Mouse (Mus musculus) T-helper 17 cell (primary cell): ENCODE measurements around the gene Eci3.
"Not testable (repeated sequence)": the region's sequence is repeated elsewhere in the genome, so short reads cannot be mapped to it uniquely, and the experiment has no call there.

Experiments used
- in situ Hi-C, 2 experiments: fragments of 300-600 bp; cut with MboI, MseI; formaldehyde crosslinking; loops; 1 replicate in 1 of 2; 2 replicates in 1 of 2; pipeline ENCODE4 v1.15.1; 2025; ENCODE audit warnings: high pct_unique_total_duplicates in 2 of 2

The Eci3 gene

GRCm38 (mm10) chr13:34963511-34964397 is at the start of gene Eci3:
Eci3 (minus strand) TSS chr13:34963810.
- in situ Hi-C loops, result no loop called here

GRCm38 (mm10) chr13:34995925-34996324 is 32.3 kb upstream of the Eci3 start:
- in situ Hi-C loops, result no loop called here

GRCm38 (mm10) chr13:34993983-34994811 is 30.6 kb upstream of the Eci3 start:
- in situ Hi-C loops, result no loop called here

DNA sequence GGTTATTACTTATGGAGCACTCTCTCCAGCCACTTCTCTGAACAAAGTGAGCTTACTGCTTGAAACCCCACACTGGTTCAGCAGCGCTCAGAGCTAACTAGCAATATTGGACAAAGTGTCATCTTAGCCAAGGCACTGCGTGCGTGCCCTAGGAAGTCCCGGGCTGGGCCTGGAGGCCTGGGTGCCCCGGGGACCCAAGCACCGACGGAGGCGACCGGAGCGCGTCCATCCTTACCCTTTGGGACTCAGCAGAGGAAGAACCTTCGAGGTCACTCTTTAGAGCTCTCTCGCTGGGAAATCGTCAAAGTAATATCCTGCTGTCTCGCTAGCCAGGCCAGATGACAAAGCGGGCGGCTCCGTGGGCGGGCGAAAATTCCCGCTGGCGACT is 30.0 kb upstream of the Eci3 start:
- in situ Hi-C loops, result no loop called here

DNA sequence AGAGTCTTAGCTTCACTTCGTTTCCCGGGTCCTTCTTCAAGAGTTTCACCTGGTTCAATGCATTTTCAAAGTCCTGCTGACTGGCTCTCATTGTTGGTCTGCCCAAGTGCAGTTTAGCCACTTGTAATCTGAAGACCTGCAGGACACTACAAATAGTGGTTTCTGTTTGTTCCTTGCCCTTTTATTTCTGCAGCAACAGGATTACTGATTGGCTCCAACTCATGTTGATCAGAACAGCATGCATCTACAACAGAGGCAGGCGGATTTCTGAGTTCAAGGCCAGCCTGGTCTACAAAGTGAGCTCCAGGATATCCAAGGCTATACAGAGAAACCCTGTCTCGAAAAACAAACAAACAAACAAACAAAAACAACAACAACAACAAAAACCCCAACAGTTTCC is 29.5 kb upstream of the Eci3 start:
- in situ Hi-C loops, result no loop called here

- in situ Hi-C loops, result no loop called here
Measured at GRCm38 (mm10) chr13:34991581-34992273, 28.1 kb upstream of the Eci3 start.

- in situ Hi-C loops, result not testable (repeated sequence)
Measured at GRCm38 (mm10) chr13:34983479-34983878, 19.9 kb upstream of the Eci3 start.

GRCm38 (mm10) chr13:34978635-34979034 is 15.0 kb upstream of the Eci3 start:
- in situ Hi-C loops, result not testable (repeated sequence)

GRCm38 (mm10) chr13:34977410-34977809 is 13.8 kb upstream of the Eci3 start:
- in situ Hi-C loops, result no loop called here

- in situ Hi-C loops, result no loop called here
Measured at GRCm38 (mm10) chr13:34976116-34976515, 12.5 kb upstream of the Eci3 start.

DNA sequence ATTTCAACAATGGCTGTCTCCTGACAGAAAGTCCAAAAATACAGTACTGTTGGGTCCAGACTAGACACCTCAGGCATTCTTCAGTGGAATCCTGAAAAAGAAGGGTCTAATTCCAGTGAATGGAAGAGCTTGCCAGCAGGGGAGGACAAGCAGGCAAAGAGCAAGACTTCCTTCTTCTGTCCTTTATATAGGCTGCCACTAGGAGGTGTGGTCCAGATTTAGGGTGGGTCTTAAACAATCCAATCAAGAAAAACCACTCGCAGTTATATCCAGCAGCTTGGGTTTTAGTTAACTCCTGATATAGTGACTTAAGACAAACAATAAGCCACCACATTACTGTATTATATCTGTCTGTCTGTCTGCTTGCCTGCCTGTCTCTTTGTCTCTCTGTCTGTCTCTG is 10.2 kb upstream of the Eci3 start:
- in situ Hi-C loops, result no loop called here

- in situ Hi-C loops, result no loop called here
Measured at GRCm38 (mm10) chr13:34973149-34973548, 9.5 kb upstream of the Eci3 start.

DNA sequence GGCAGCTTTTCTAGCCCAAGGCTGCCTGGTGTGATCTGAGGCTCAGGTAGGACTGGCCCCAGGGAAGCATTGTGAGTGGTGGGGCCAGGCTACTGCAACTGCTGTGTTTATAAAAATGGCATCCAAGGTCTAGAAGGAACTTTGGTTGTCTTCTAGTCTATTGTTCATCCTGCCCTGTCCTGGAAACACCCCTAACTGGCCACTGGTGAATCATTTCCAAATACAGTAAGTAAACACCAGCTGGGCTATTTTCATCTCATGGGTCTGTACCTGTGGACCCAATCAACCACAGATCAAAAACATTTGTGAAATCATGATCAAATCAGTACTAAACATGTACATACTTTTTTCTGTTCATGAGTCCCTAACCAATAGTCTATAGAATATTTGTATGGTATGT is 8.8 kb upstream of the Eci3 start:
- in situ Hi-C loops, result not testable (repeated sequence)

DNA sequence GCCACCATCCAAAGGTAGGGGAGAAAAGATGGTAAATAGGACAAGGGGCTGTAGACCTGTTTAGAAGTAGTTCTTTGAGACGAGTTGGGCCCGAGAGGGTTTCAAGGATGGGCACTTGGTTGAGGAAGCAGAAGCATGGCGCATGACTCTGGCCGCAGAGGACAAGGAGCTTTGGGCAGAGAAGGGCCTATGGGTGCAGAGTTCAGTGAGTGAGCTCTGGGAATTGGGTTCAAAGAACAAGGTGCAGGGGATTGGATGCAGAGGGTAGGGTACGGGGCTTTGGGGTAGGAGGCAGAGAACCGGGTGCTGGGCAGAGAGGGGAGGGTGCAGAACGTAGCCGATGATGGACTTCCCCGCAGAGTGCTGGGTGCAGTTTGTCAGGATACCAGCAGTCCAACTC is 2.0 kb upstream of the Eci3 start:
- in situ Hi-C loops, result not testable (repeated sequence)

DNA sequence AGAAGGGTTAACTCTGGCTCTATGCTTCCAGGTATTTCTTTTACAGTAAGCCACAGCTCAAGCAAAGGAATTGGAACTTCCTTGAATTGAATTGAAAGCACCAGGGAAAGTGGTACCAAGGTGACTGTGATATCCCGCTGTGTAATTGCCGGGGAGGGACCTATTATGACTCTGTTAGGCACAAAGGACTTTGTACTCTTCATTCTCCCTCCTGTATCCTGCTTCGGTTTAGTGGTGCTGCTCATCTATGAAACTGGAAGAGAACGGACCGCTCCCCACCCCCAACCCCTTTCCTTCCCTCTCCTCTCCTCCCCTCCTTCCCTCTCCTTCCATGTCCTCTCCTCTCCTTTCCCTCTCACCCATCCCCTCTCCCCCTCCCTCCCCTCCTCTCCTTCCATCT is 1.3 kb upstream of the Eci3 start:
- in situ Hi-C loops, result no loop called here

DNA sequence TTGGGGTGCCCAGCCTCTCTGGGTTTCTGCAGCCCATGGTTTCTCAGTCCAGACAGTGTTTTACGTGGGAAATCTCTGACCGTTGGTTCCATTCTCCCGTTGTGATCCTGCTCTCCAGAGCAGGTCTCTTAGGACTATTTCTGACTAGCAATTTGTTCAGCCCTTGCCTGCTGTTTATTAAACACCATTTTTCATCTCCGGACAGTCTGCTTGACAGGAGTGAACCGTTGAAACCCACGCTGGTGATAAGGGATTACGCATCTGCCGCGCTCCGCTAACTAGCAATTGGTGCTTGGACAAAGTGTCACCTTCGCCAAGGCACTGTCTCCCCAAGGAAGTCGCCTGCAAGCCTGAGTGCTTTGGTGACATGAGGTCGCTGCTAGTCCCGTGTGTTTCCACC is 809 bp upstream of the Eci3 start:
- in situ Hi-C loops, result no loop called here

- in situ Hi-C loops, result no loop called here
Measured at GRCm38 (mm10) chr13:34960996-34961770, 2.4 kb downstream of the Eci3 start.

DNA sequence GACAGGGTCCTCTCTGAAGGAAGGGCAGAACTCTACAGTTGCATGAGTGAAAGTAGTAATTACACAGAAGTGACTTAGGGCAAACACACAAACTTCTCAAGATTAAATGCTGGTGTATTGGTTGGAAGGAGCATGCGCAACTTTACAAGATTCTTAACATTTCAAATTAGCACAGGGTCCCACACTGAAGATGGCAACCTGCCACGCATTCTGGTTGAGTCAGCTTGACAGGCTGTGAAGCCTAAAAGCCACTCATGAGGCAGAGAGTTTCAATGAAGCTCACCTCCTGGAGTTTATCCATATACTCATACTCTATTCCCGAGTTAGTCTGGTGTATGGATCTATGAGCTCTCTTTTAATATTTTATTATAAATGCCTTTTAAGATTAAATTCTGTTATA is 5.5 kb downstream of the Eci3 start:
- in situ Hi-C loops, result not testable (repeated sequence)

- in situ Hi-C loops, result no loop called here
Measured at GRCm38 (mm10) chr13:34956901-34957300, 6.7 kb downstream of the Eci3 start.

- in situ Hi-C loops, result not testable (repeated sequence)
Measured at GRCm38 (mm10) chr13:34951437-34951836, 12.2 kb downstream of the Eci3 start.

GRCm38 (mm10) chr13:34942370-34942769 is 21.2 kb downstream of the Eci3 start:
- in situ Hi-C loops, result no loop called here
